Mouse (Mus musculus): ENCODE data around the gene Gpat2. TPM values are rescaled to one million over a fixed set of nuclear protein-coding genes. Genes with fewer than 3 reads are reported as not detected.

Gene Gpat2
- polyA plus RNA-seq, 1 experiment from 2014 or later = 0.07 TPM

DNA sequence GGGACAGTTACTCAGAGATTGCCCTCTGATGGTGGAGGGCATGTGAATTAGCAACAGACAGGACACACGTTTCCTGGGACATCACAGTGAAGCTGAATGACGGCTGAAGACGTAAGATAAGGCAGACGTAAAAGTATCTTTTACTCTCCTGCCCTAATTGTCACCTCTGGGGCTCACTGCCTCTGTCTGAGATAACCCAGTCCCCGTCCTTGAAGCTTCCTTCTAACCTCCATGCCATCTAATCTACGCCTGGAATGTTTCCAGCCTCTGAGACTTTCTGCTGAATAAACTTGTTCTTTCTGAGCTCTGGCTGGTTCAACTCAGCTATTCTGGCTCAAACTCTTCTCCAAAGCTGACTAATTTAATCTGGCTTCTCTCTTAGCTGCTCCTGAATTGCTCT is 26.7 kb downstream of the Gpat2 start:
- TF ChIP-seq CTCF (IDR thresholded peaks at IDR 0.05; ENCODE audit: low read depth) = no peak
- no peak overlapping the region for H3K4me2 ChIP-seq (replicated peaks; ENCODE audit: low read depth)
- no peak overlapping the region for H3K9ac ChIP-seq (ENCODE audit: low read depth, low read length)
- ATAC-seq = no peak
- WGBS = 11% methylated on average over 6 of the region's 6 CpGs
- no peaks in the 10 kb centered on the region for H3K36me3 ChIP-seq (ENCODE audit: control insufficient read depth, insufficient read depth)
- H3K9me3 ChIP-seq (ENCODE audit: control insufficient read depth) = no peaks in the 10 kb centered on the region
- H3K27ac ChIP-seq (ENCODE audit: low read depth, low read length) = no peak overlapping the region
- no peak overlapping the region for H3K4me3 ChIP-seq (ENCODE audit: low read depth, low read length)
- no peaks in the 10 kb centered on the region for H3K4me1 ChIP-seq (replicated peaks; ENCODE audit: control insufficient read depth, insufficient read depth, low read length)
- H3K27me3 ChIP-seq (replicated peaks; ENCODE audit: control insufficient read depth, insufficient read depth, low read length) = peaks cover 6% of the 10 kb centered on the region

GRCm38 (mm10) chr2:127453141-127453540 is 28.1 kb downstream of the Gpat2 start:
- H3K27ac ChIP-seq (ENCODE audit: low read depth, low read length) = no peak overlapping the region
- 80% methylated on average over 9 of the region's 9 CpGs for WGBS
- TF ChIP-seq CTCF (IDR thresholded peaks at IDR 0.05; ENCODE audit: low read depth) = no peak
- no peak overlapping the region for H3K9ac ChIP-seq (ENCODE audit: low read depth, low read length)
- H3K9me3 ChIP-seq (ENCODE audit: control insufficient read depth) = no peaks in the 10 kb centered on the region
- H3K4me1 ChIP-seq (replicated peaks; ENCODE audit: control insufficient read depth, insufficient read depth, low read length) = no peaks in the 10 kb centered on the region
- no peaks in the 10 kb centered on the region for H3K36me3 ChIP-seq (ENCODE audit: control insufficient read depth, insufficient read depth)
- no peak for ATAC-seq
- no peak overlapping the region for H3K4me2 ChIP-seq (replicated peaks; ENCODE audit: low read depth)
- peaks cover 6% of the 10 kb centered on the region for H3K27me3 ChIP-seq (replicated peaks; ENCODE audit: control insufficient read depth, insufficient read depth, low read length)
- H3K4me3 ChIP-seq (ENCODE audit: low read depth, low read length) = no peak overlapping the region

DNA sequence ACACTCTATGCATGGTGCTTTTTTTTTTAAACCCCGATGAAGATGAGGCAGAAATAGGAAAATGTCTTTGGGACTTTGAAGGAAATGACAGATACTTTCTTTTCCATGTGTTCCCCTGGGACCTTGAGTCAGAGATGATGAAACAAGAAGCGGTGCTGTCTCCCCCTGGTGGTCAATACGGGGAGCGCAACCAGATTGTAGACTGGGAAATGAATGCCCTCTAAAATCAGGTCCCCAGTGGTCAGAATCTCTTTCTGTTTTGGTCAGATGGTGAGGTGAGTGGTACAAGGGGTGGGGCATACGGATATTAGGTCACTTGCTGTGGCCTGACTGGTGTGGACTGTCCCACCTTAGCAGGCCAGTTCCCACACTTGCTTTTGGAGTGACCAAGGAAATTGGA is 28.8 kb downstream of the Gpat2 start:
- Histone ChIP-seq H3K4me2 (replicated peaks; ENCODE audit: low read depth) (no peak overlapping the region), H3K27me3 (replicated peaks; ENCODE audit: control insufficient read depth, insufficient read depth, low read length) (peaks cover 6% of the 10 kb centered on the region), H3K4me1 (replicated peaks; ENCODE audit: control insufficient read depth, insufficient read depth, low read length) (no peaks in the 10 kb centered on the region), H3K9me3 (ENCODE audit: control insufficient read depth) (no peaks in the 10 kb centered on the region), H3K36me3 (ENCODE audit: control insufficient read depth, insufficient read depth) (no peaks in the 10 kb centered on the region), H3K27ac (ENCODE audit: low read depth, low read length) (no peak overlapping the region), H3K4me3 (ENCODE audit: low read depth, low read length) (no peak overlapping the region), H3K9ac (ENCODE audit: low read depth, low read length) (no peak overlapping the region)
- TF ChIP-seq CTCF (IDR thresholded peaks at IDR 0.05; ENCODE audit: low read depth) = peak; percentile 93
- 2% methylated on average over 5 of the region's 5 CpGs for WGBS
- no peak for ATAC-seq

GRCm38 (mm10) chr2:127459341-127459740 is 34.3 kb downstream of the Gpat2 start:
- TF ChIP-seq CTCF (IDR thresholded peaks at IDR 0.05; ENCODE audit: low read depth) = no peak
- Histone ChIP-seq H3K36me3 (ENCODE audit: control insufficient read depth, insufficient read depth) (no peaks in the 10 kb centered on the region), H3K9me3 (ENCODE audit: control insufficient read depth) (no peaks in the 10 kb centered on the region), H3K4me2 (replicated peaks; ENCODE audit: low read depth) (no peak overlapping the region), H3K9ac (ENCODE audit: low read depth, low read length) (no peak overlapping the region), H3K27me3 (replicated peaks; ENCODE audit: control insufficient read depth, insufficient read depth, low read length) (no peaks in the 10 kb centered on the region), H3K27ac (ENCODE audit: low read depth, low read length) (no peak overlapping the region), H3K4me3 (ENCODE audit: low read depth, low read length) (no peak overlapping the region), H3K4me1 (replicated peaks; ENCODE audit: control insufficient read depth, insufficient read depth, low read length) (no peaks in the 10 kb centered on the region)
- 84% methylated on average over 2 of the region's 2 CpGs for WGBS
- ATAC-seq = no peak

GRCm38 (mm10) chr2:127461351-127461750 is 36.4 kb downstream of the Gpat2 start:
- H3K4me1 ChIP-seq (replicated peaks; ENCODE audit: control insufficient read depth, insufficient read depth, low read length) = no peaks in the 10 kb centered on the region
- H3K27ac ChIP-seq (ENCODE audit: low read depth, low read length) = no peak overlapping the region
- no peak overlapping the region for H3K4me3 ChIP-seq (ENCODE audit: low read depth, low read length)
- H3K9me3 ChIP-seq (ENCODE audit: control insufficient read depth) = no peaks in the 10 kb centered on the region
- H3K27me3 ChIP-seq (replicated peaks; ENCODE audit: control insufficient read depth, insufficient read depth, low read length) = no peaks in the 10 kb centered on the region
- no peak for ATAC-seq
- no peak for TF ChIP-seq CTCF (IDR thresholded peaks at IDR 0.05; ENCODE audit: low read depth)
- no peak overlapping the region for H3K9ac ChIP-seq (ENCODE audit: low read depth, low read length)
- H3K36me3 ChIP-seq (ENCODE audit: control insufficient read depth, insufficient read depth) = no peaks in the 10 kb centered on the region
- 36% methylated on average over 9 of the region's 9 CpGs for WGBS
- no peak overlapping the region for H3K4me2 ChIP-seq (replicated peaks; ENCODE audit: low read depth)

- Histone ChIP-seq H3K4me2 (replicated peaks; ENCODE audit: low read depth) (no peak overlapping the region), H3K9me3 (ENCODE audit: control insufficient read depth) (no peaks in the 10 kb centered on the region), H3K36me3 (ENCODE audit: control insufficient read depth, insufficient read depth) (no peaks in the 10 kb centered on the region), H3K4me1 (replicated peaks; ENCODE audit: control insufficient read depth, insufficient read depth, low read length) (no peaks in the 10 kb centered on the region), H3K27me3 (replicated peaks; ENCODE audit: control insufficient read depth, insufficient read depth, low read length) (no peaks in the 10 kb centered on the region), H3K9ac (ENCODE audit: low read depth, low read length) (no peak overlapping the region), H3K27ac (ENCODE audit: low read depth, low read length) (no peak overlapping the region), H3K4me3 (ENCODE audit: low read depth, low read length) (no peak overlapping the region)
- peak; percentile 94 for TF ChIP-seq CTCF (IDR thresholded peaks at IDR 0.05; ENCODE audit: low read depth)
- no peak for ATAC-seq
- WGBS = 7% methylated on average over 8 of the region's 8 CpGs
Observed at GRCm38 (mm10) chr2:127462314-127462713, 37.3 kb downstream of the Gpat2 start.

DNA sequence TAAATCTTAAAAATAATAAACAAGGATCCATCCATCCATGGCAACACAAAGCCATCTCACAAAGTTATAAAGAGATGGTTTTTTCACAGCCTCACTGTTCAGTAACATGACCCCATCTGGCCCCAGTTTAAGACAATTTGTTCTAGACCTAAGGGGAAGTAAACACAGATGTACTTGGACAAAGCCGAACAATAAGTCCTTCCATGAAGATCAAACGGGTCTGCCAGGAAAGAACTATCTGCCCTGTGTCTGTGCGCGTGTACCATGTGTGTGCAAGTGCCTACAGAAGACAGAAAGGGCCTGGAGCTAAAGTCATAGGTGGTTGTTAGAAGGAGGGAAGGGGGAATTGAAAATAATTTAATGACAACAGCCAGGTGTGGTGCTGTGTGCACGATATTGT is 45.2 kb downstream of the Gpat2 start:
- Histone ChIP-seq H3K4me1 (replicated peaks; ENCODE audit: control insufficient read depth, insufficient read depth, low read length) (no peaks in the 10 kb centered on the region), H3K36me3 (ENCODE audit: control insufficient read depth, insufficient read depth) (no peaks in the 10 kb centered on the region), H3K4me2 (replicated peaks; ENCODE audit: low read depth) (no peak overlapping the region), H3K4me3 (ENCODE audit: low read depth, low read length) (no peak overlapping the region), H3K27me3 (replicated peaks; ENCODE audit: control insufficient read depth, insufficient read depth, low read length) (no peaks in the 10 kb centered on the region), H3K9ac (ENCODE audit: low read depth, low read length) (no peak overlapping the region), H3K9me3 (ENCODE audit: control insufficient read depth) (no peaks in the 10 kb centered on the region), H3K27ac (ENCODE audit: low read depth, low read length) (no peak overlapping the region)
- ATAC-seq = no peak
- 77% methylated on average over 5 of the region's 5 CpGs for WGBS
- TF ChIP-seq CTCF (IDR thresholded peaks at IDR 0.05; ENCODE audit: low read depth) = no peak

Measured in intestine, postnatal 0 days (tissue).